27 mouse cellular contexts compared by ENCODE assay signal in genomic region chr17:26915248-26915647, GRCm38 (mm10). TPM values are rescaled to one million over a fixed set of nuclear protein-coding genes. Genes with fewer than 3 reads are reported as not detected.
DNase-seq lines count a peak whose midpoint lies in the region; ATAC-seq and TF ChIP-seq lines count a peak whose summit lies in the region.
"Had no signal": no experiment of that assay in that cellular context is flagged by ENCODE, and none has a peak within 500 bp of the region (broad histone marks: within the 10 kb centered on the region; RNA-seq: fewer than 3 reads in every experiment).

No protein-coding gene starts in this region.

- no peak for ATAC-seq in hindbrain, embryonic 13.5 days (ENCODE audit: low FRiP score)
- ATAC-seq in hindbrain, embryonic 14.5 days (ENCODE audit: low FRiP score), result no peak
- no peak for ATAC-seq in stomach, embryonic 15.5 days (ENCODE audit: insufficient read depth, low FRiP score, low read depth)
- ATAC-seq in stomach, postnatal 0 days (ENCODE audit: low FRiP score, low TSS enrichment), result no peak
- ATAC-seq: forebrain, embryonic 15.5 days; hindbrain, embryonic 16.5 days; intestine, embryonic 15.5 days had no signal

- no peak for TF ChIP-seq CTCF in stomach, postnatal 0 days (IDR thresholded peaks at IDR 0.05; ENCODE audit: low read depth)

- peaks cover 5% of the 10 kb centered on the region; the same call in 1 of the 2 replicates for H3K27me3 ChIP-seq in hindbrain, embryonic 13.5 days
- H3K27me3 ChIP-seq in hindbrain, embryonic 14.5 days (ENCODE audit: control insufficient read depth, insufficient read depth, low read length), result no peaks in the 10 kb centered on the region
- H3K27me3 ChIP-seq in stomach, embryonic 15.5 days (replicated peaks), result no peaks in the 10 kb centered on the region
- no peaks in the 10 kb centered on the region for H3K27me3 ChIP-seq in stomach, postnatal 0 days (ENCODE audit: control insufficient read depth, insufficient read depth, low read length)
- H3K27me3 ChIP-seq in myocyte (ENCODE audit: control insufficient read depth, insufficient read depth, insufficient read length), result no peaks in the 10 kb centered on the region
- H3K27me3 ChIP-seq: CH12.LX; embryonic facial prominence, embryonic 13.5 days; forebrain, embryonic 12.5 days; forebrain, embryonic 15.5 days; intestine, embryonic 15.5 days had no signal

- H3K36me3 ChIP-seq in hindbrain, embryonic 13.5 days, result no peaks in the 10 kb centered on the region
- no peaks in the 10 kb centered on the region for H3K36me3 ChIP-seq in hindbrain, embryonic 14.5 days (replicated peaks; ENCODE audit: control insufficient read depth, insufficient read depth)
- H3K36me3 ChIP-seq in stomach, embryonic 15.5 days, result no peaks in the 10 kb centered on the region
- H3K36me3 ChIP-seq in stomach, postnatal 0 days (ENCODE audit: control insufficient read depth, insufficient read depth, low read length), result no peaks in the 10 kb centered on the region
- H3K36me3 ChIP-seq in myocyte (ENCODE audit: control insufficient read depth, insufficient read depth), result no peaks in the 10 kb centered on the region
- H3K36me3 ChIP-seq: embryonic facial prominence, embryonic 13.5 days; forebrain, embryonic 12.5 days; forebrain, embryonic 15.5 days; intestine, embryonic 15.5 days had no signal

- peaks cover 13% of the 10 kb centered on the region for H3K4me1 ChIP-seq in hindbrain, embryonic 13.5 days (replicated peaks)
- H3K4me1 ChIP-seq in hindbrain, embryonic 14.5 days (replicated peaks; ENCODE audit: control insufficient read depth, insufficient read depth, low read length), result 0 out of 2 replicates have a peak, but pooled peaks cover 3% of the 10 kb centered on the region
- peaks cover 4% of the 10 kb centered on the region; the same call in 1 of the 2 replicates for H3K4me1 ChIP-seq in stomach, embryonic 15.5 days
- no peaks in the 10 kb centered on the region for H3K4me1 ChIP-seq in stomach, postnatal 0 days (replicated peaks; ENCODE audit: control insufficient read depth, insufficient read depth)

- H3K4me3 ChIP-seq in hindbrain, embryonic 13.5 days, result no peak overlapping the region
- H3K4me3 ChIP-seq in hindbrain, embryonic 14.5 days (replicated peaks; ENCODE audit: low read length), result no peak overlapping the region
- no peak overlapping the region for H3K4me3 ChIP-seq in stomach, embryonic 15.5 days (replicated peaks)
- H3K4me3 ChIP-seq in stomach, postnatal 0 days (ENCODE audit: low read depth, low read length), result no peak overlapping the region
- no peak overlapping the region for H3K4me3 ChIP-seq in myocyte
- H3K4me3 ChIP-seq: embryonic facial prominence, embryonic 10.5 days; embryonic facial prominence, embryonic 13.5 days; erythroblast, embryonic 14.5 days; forebrain, embryonic 12.5 days; forebrain, embryonic 15.5 days; intestine, embryonic 15.5 days had no signal

- no peak for DNase-seq in hindbrain, embryonic 14.5 days (ENCODE audit: low spot score)
- no peak for DNase-seq in stomach, postnatal 0 days (ENCODE audit: low spot score)
- peak; percentile 51 for DNase-seq in ES-CJ7 (ENCODE audit: low read depth, low spot score)
- no peak for DNase-seq in cerebellum, adult 9-10 months
- DNase-seq in gastrocnemius, adult 8-10 months (ENCODE audit: low spot score in 2 of 2), result no peak
- DNase-seq: adrenal gland, adult 2 months; adrenal gland, postnatal 14 days; B cell, adult 2 months; cerebellum, adult 11 months; cerebellum, adult 2 months; cerebellum, postnatal 10 days; cerebellum, postnatal 36 days; embryo, embryonic 11 days; gastrocnemius, postnatal 14 days; heart, postnatal 36 days had no signal

- H3K27ac ChIP-seq in hindbrain, embryonic 13.5 days, result no peak overlapping the region
- no peak overlapping the region for H3K27ac ChIP-seq in hindbrain, embryonic 14.5 days
- H3K27ac ChIP-seq in stomach, embryonic 15.5 days, result 0 out of 2 replicates have a peak overlapping the region, but pooled peaks have one; percentile 35
- no peak overlapping the region for H3K27ac ChIP-seq in stomach, postnatal 0 days (replicated peaks)
- H3K27ac ChIP-seq: embryonic facial prominence, embryonic 10.5 days; embryonic facial prominence, embryonic 13.5 days; forebrain, embryonic 12.5 days; forebrain, embryonic 15.5 days; intestine, embryonic 15.5 days had no signal

- WGBS in hindbrain, embryonic 13.5 days, result 67% methylated on average over 1 of the region's 1 CpGs
- WGBS in hindbrain, embryonic 14.5 days, result 74% methylated on average over 1 of the region's 1 CpGs
- 41% methylated on average over 1 of the region's 1 CpGs for WGBS in stomach, embryonic 15.5 days
- WGBS in stomach, postnatal 0 days, result 24% methylated on average over 1 of the region's 1 CpGs

- H3K4me2 ChIP-seq in hindbrain, embryonic 13.5 days, result no peak overlapping the region
- H3K4me2 ChIP-seq in hindbrain, embryonic 14.5 days (replicated peaks), result no peak overlapping the region
- no peak overlapping the region for H3K4me2 ChIP-seq in stomach, embryonic 15.5 days
- no peak overlapping the region for H3K4me2 ChIP-seq in stomach, postnatal 0 days (replicated peaks; ENCODE audit: low read depth)
- peak overlapping the region; percentile 49 for H3K4me2 ChIP-seq in myocyte (ENCODE audit: low read depth)
- H3K4me2 ChIP-seq: embryonic facial prominence, embryonic 13.5 days; forebrain, embryonic 12.5 days; forebrain, embryonic 15.5 days; heart, embryonic 11.5 days; intestine, embryonic 15.5 days had no signal

- no peak for TF ChIP-seq POLR2A in myocyte (IDR thresholded peaks at IDR 0.05; ENCODE audit: insufficient read length, low read depth)

- no peak overlapping the region for H3ac ChIP-seq in myocyte (ENCODE audit: control insufficient read depth, insufficient read length)

- H3K9me3 ChIP-seq in hindbrain, embryonic 13.5 days, result no peaks in the 10 kb centered on the region
- no peaks in the 10 kb centered on the region for H3K9me3 ChIP-seq in hindbrain, embryonic 14.5 days (ENCODE audit: control insufficient read depth, low read length)
- H3K9me3 ChIP-seq in stomach, embryonic 15.5 days, result no peaks in the 10 kb centered on the region
- no peaks in the 10 kb centered on the region for H3K9me3 ChIP-seq in stomach, postnatal 0 days (ENCODE audit: control insufficient read depth, low read length)
- H3K9me3 ChIP-seq: embryonic facial prominence, embryonic 10.5 days; embryonic facial prominence, embryonic 13.5 days; forebrain, embryonic 12.5 days; forebrain, embryonic 15.5 days; intestine, embryonic 15.5 days had no signal

- peak overlapping the region; percentile 10; the same call in 1 of the 2 replicates for H3K9ac ChIP-seq in hindbrain, embryonic 13.5 days
- no peak overlapping the region for H3K9ac ChIP-seq in hindbrain, embryonic 14.5 days
- no peak overlapping the region for H3K9ac ChIP-seq in stomach, embryonic 15.5 days
- no peak overlapping the region for H3K9ac ChIP-seq in stomach, postnatal 0 days (ENCODE audit: low read length)
- H3K9ac ChIP-seq: embryonic facial prominence, embryonic 13.5 days; forebrain, embryonic 12.5 days; forebrain, embryonic 15.5 days; intestine, embryonic 15.5 days had no signal

- H3K79me2 ChIP-seq in myocyte (ENCODE audit: control insufficient read depth, insufficient read depth), result peaks cover 30% of the 10 kb centered on the region

- no peak for TF ChIP-seq EP300 in stomach, postnatal 0 days (optimal IDR thresholded peaks at IDR 0.05)

TF ChIP-seq in myocyte, 11 proteins besides CTCF, POLR2A, EP300 and RAD21 (continues in another document):
- peak; percentile 14 for TF ChIP-seq TCF12 (IDR thresholded peaks at IDR 0.05; ENCODE audit: insufficient read depth, poor library complexity, severe bottlenecking)

RNA-seq across cellular contexts. Expression of gene Kifc5b, which starts 1.6 kb away (rescaled TPM):
- polyA plus RNA-seq in hindbrain, embryonic 13.5 days (2015; fragmentation: Nextera tagmentation; extraction: Ambion mirVana), result 3.6 and 4.5 TPM in 2 replicates
- polyA plus RNA-seq in hindbrain, embryonic 14.5 days (2014; fragmentation: Nextera tagmentation; extraction: Ambion mirVana), result 0.90 and 2.1 TPM in 2 replicates
- 6.1 and 7.6 TPM in 2 replicates for polyA plus RNA-seq in stomach, embryonic 15.5 days (2015; fragmentation: Nextera tagmentation; extraction: Ambion mirVana)
- 1.5 and 1.6 TPM in 2 replicates for polyA plus RNA-seq in stomach, postnatal 0 days (2015; fragmentation: Nextera tagmentation; extraction: Ambion mirVana)
- 15.4 TPM for polyA plus RNA-seq in myocyte (2012; fragmentation: generic; extraction: Trizol)
- under 1 TPM; 0.22 to 0.83 (median 0.41) TPM for total RNA-seq in gastrocnemius, adult 8-10 months (2022)

RNA-seq across cellular contexts. Expression of gene Phf1, which starts 17.6 kb away (rescaled TPM):
- polyA plus RNA-seq in hindbrain, embryonic 13.5 days (2015; fragmentation: Nextera tagmentation; extraction: Ambion mirVana), result 17.9 and 19.2 TPM in 2 replicates
- polyA plus RNA-seq in hindbrain, embryonic 14.5 days (2014; fragmentation: Nextera tagmentation; extraction: Ambion mirVana), result 20.6 and 23.3 TPM in 2 replicates
- 8.5 and 8.7 TPM in 2 replicates for polyA plus RNA-seq in stomach, embryonic 15.5 days (2015; fragmentation: Nextera tagmentation; extraction: Ambion mirVana)
- 4.7 and 5.8 TPM in 2 replicates for polyA plus RNA-seq in stomach, postnatal 0 days (2015; fragmentation: Nextera tagmentation; extraction: Ambion mirVana)
- 9.6 TPM for polyA plus RNA-seq in myocyte (2012; fragmentation: generic; extraction: Trizol)
- 10 to 100 TPM in 2 of 4 experiments, 1 to 10 TPM in 2; 7.7 to 10.7 (median 9.9) TPM for total RNA-seq in gastrocnemius, adult 8-10 months (2022)

RNA-seq across cellular contexts. Expression of gene Cuta, which starts 24.1 kb away (rescaled TPM):
- polyA plus RNA-seq in hindbrain, embryonic 13.5 days (2015; fragmentation: Nextera tagmentation; extraction: Ambion mirVana), result 133 and 148 TPM in 2 replicates
- polyA plus RNA-seq in hindbrain, embryonic 14.5 days (2014; fragmentation: Nextera tagmentation; extraction: Ambion mirVana), result 112 and 113 TPM in 2 replicates
- polyA plus RNA-seq in stomach, embryonic 15.5 days (2015; fragmentation: Nextera tagmentation; extraction: Ambion mirVana), result 179 and 191 TPM in 2 replicates
- polyA plus RNA-seq in stomach, postnatal 0 days (2015; fragmentation: Nextera tagmentation; extraction: Ambion mirVana), result 157 and 163 TPM in 2 replicates
- polyA plus RNA-seq in myocyte (2012; fragmentation: generic; extraction: Trizol), result 169 TPM
- 100 to 1,000 TPM; 102 to 113 (median 108) TPM for total RNA-seq in gastrocnemius, adult 8-10 months (2022)

RNA-seq across cellular contexts. Expression of gene Syngap1, which starts 25.8 kb away (rescaled TPM):
- polyA plus RNA-seq in hindbrain, embryonic 13.5 days (2015; fragmentation: Nextera tagmentation; extraction: Ambion mirVana), result 4.6 and 5.9 TPM in 2 replicates
- polyA plus RNA-seq in hindbrain, embryonic 14.5 days (2014; fragmentation: Nextera tagmentation; extraction: Ambion mirVana), result 4.3 and 5.0 TPM in 2 replicates
- polyA plus RNA-seq in stomach, embryonic 15.5 days (2015; fragmentation: Nextera tagmentation; extraction: Ambion mirVana), result 2.0 and 2.2 TPM in 2 replicates
- 0.61 and 0.70 TPM in 2 replicates for polyA plus RNA-seq in stomach, postnatal 0 days (2015; fragmentation: Nextera tagmentation; extraction: Ambion mirVana)
- 5.2 TPM for polyA plus RNA-seq in myocyte (2012; fragmentation: generic; extraction: Trizol)
- total RNA-seq in gastrocnemius, adult 8-10 months (2022), result 1 to 10 TPM; 1.4 to 2.6 (median 1.9) TPM

RNA-seq across cellular contexts. Expression of gene Zbtb9, which starts 57.7 kb away (rescaled TPM):
- 17.8 and 18.0 TPM in 2 replicates for polyA plus RNA-seq in hindbrain, embryonic 13.5 days (2015; fragmentation: Nextera tagmentation; extraction: Ambion mirVana)
- 9.7 and 11.1 TPM in 2 replicates for polyA plus RNA-seq in hindbrain, embryonic 14.5 days (2014; fragmentation: Nextera tagmentation; extraction: Ambion mirVana)
- 13.3 and 14.9 TPM in 2 replicates for polyA plus RNA-seq in stomach, embryonic 15.5 days (2015; fragmentation: Nextera tagmentation; extraction: Ambion mirVana)
- 6.9 and 7.8 TPM in 2 replicates for polyA plus RNA-seq in stomach, postnatal 0 days (2015; fragmentation: Nextera tagmentation; extraction: Ambion mirVana)
- polyA plus RNA-seq in myocyte (2012; fragmentation: generic; extraction: Trizol), result 8.8 TPM
- total RNA-seq in gastrocnemius, adult 8-10 months (2022), result 1 to 10 TPM; 1.1 to 1.6 (median 1.5) TPM
